Mouse (Mus musculus): ENCODE data around the gene Hrk. TPM values are rescaled to one million over a fixed set of nuclear protein-coding genes. Genes with fewer than 3 reads are reported as not detected.

Hrk gene
- polyA plus RNA-seq, 1 experiment from 2014 or later: 0.01 TPM

- no peaks in the 10 kb centered on the region for H3K9me3 ChIP-seq (replicated peaks)
- no peaks in the 10 kb centered on the region for H3K36me3 ChIP-seq
- H3K4me2 ChIP-seq: no peak overlapping the region
- H3K9ac ChIP-seq: no peak overlapping the region
- ATAC-seq (ENCODE audit: low read depth) (no peak), DNase-seq (no peak)
- H3K4me3 ChIP-seq (replicated peaks): no peak overlapping the region
- H3K27me3 ChIP-seq: peaks cover 95% of the 10 kb centered on the region
- H3K4me1 ChIP-seq (replicated peaks): no peaks in the 10 kb centered on the region
- H3K27ac ChIP-seq: no peak overlapping the region
Measured at GRCm38 (mm10) chr5:118165462-118165861, 1.0 kb downstream of the Hrk start.

DNA sequence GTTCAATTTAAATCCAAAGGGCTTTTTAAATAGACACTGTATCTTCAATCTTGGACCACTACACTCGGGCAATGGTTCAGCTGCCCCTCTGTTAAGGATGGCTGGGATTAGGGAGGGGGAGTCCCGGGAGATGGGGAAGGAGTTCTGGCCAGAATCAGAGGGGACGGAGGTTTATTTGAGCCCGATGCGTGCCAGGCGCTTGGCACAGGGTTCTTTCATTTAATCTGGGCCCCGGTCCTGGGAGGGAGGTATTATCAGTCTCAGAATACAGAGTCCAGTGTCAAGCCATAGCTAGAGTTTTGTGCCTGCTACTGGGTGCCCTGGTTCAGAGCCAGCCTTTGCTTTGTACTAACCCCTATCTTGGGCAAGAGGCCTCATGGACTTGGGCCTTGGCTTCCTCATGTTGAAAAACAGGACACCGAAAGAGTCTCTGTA lies 3.1 kb downstream of the Hrk start:
- Histone ChIP-seq H3K36me3 (no peaks in the 10 kb centered on the region), H3K4me3 (replicated peaks) (no peak overlapping the region), H3K4me1 (replicated peaks) (peaks cover 10% of the 10 kb centered on the region), H3K4me2 (no peak overlapping the region), H3K27me3 (peaks cover 97% of the 10 kb centered on the region), H3K9ac (no peak overlapping the region), H3K9me3 (replicated peaks) (no peaks in the 10 kb centered on the region), H3K27ac (no peak overlapping the region)
- no peak for DNase-seq
- 62% methylated on average over 8 of the region's 8 CpGs for WGBS (ENCODE audit: insufficient replicate concordance)
- ATAC-seq (ENCODE audit: low read depth): no peak

- peak overlapping the region; percentile 41 for H3K4me3 ChIP-seq (replicated peaks)
- DNase-seq (no peak), ATAC-seq (ENCODE audit: low read depth) (no peak)
- H3K27me3 ChIP-seq: peaks cover 97% of the 10 kb centered on the region
- peak overlapping the region; percentile 64 for H3K4me2 ChIP-seq
- peaks cover 11% of the 10 kb centered on the region for H3K4me1 ChIP-seq (replicated peaks)
- no peak overlapping the region for H3K27ac ChIP-seq
- no peaks in the 10 kb centered on the region for H3K9me3 ChIP-seq (replicated peaks)
- H3K9ac ChIP-seq: no peak overlapping the region
- under 1% methylated on average over 117 of the region's 117 CpGs for WGBS (ENCODE audit: insufficient replicate concordance)
- no peaks in the 10 kb centered on the region for H3K36me3 ChIP-seq
Measured at GRCm38 (mm10) chr5:118169222-118170221, 5.1 kb downstream of the Hrk start.

- no peak for ATAC-seq (ENCODE audit: low read depth)
- peaks cover 14% of the 10 kb centered on the region for H3K4me1 ChIP-seq (replicated peaks)
- 2% methylated on average over 25 of the region's 25 CpGs for WGBS (ENCODE audit: insufficient replicate concordance)
- no peak overlapping the region for H3K27ac ChIP-seq
- H3K4me3 ChIP-seq (replicated peaks): peak overlapping the region; percentile 43; the same call in 1 of the 2 replicates
- no peaks in the 10 kb centered on the region; the same call in 1 of the 2 replicates for H3K9me3 ChIP-seq (replicated peaks)
- H3K36me3 ChIP-seq: no peaks in the 10 kb centered on the region
- H3K27me3 ChIP-seq: peaks cover 95% of the 10 kb centered on the region
- H3K9ac ChIP-seq: no peak overlapping the region
- H3K4me2 ChIP-seq: no peak overlapping the region
- no peak for DNase-seq
Measured at GRCm38 (mm10) chr5:118170888-118171529, 6.6 kb downstream of the Hrk start.

GRCm38 (mm10) chr5:118171665-118172064 lies 7.2 kb downstream of the Hrk start:
- Histone ChIP-seq H3K27ac (no peak overlapping the region), H3K4me1 (replicated peaks) (peaks cover 14% of the 10 kb centered on the region), H3K36me3 (no peaks in the 10 kb centered on the region), H3K4me3 (replicated peaks) (peak overlapping the region; percentile 43), H3K27me3 (peaks cover 92% of the 10 kb centered on the region), H3K9me3 (replicated peaks) (no peaks in the 10 kb centered on the region; the same call in 1 of the 2 replicates), H3K4me2 (peak overlapping the region; percentile 55), H3K9ac (no peak overlapping the region)
- ATAC-seq (ENCODE audit: low read depth) (no peak), DNase-seq (no peak)
- WGBS (ENCODE audit: insufficient replicate concordance): under 1% methylated on average over 36 of the region's 36 CpGs

DNA sequence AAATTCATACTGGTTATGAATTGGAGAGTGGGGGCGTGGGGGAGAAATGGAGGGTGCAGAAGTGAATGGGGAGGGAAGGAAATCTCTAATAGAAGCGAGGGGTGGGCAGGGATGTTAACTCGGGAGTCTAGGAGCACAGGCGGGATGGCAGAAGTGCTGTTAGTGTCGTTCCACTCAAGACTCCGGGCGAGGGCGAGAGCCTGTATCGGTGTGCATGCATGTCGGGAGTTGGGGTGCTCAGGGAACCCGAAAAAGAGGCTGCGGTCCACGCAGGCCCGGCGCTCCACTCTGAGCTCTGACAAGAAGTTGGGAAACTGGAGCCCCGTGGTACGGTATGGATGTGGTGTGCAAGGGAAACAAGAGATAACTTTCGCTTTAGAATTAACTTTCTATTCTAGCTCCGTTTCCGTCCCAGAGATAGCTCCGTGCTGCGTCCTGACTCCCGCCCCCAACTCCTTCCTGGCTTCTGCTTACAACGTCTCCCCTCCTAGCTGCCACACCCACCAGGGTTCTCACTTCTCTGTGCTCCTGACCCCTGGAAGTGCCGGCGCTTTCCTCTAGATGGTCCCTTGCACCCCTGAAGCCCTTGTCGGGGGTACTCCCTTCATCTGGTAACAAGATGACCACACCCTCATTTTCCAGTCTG lies 7.8 kb downstream of the Hrk start:
- Histone ChIP-seq H3K27me3 (peaks cover 88% of the 10 kb centered on the region), H3K9me3 (replicated peaks) (no peaks in the 10 kb centered on the region; the same call in 1 of the 2 replicates), H3K27ac (no peak overlapping the region), H3K4me1 (replicated peaks) (peaks cover 14% of the 10 kb centered on the region), H3K9ac (no peak overlapping the region), H3K4me2 (peak overlapping the region; percentile 55), H3K4me3 (replicated peaks) (peak overlapping the region; percentile 43), H3K36me3 (no peaks in the 10 kb centered on the region)
- DNase-seq (no peak), ATAC-seq (ENCODE audit: low read depth) (no peak)
- WGBS (ENCODE audit: insufficient replicate concordance): 2% methylated on average over 27 of the region's 27 CpGs

GRCm38 (mm10) chr5:118174310-118175009 lies 10.0 kb downstream of the Hrk start:
- Histone ChIP-seq H3K27ac (no peak overlapping the region), H3K27me3 (peaks cover 80% of the 10 kb centered on the region), H3K4me1 (replicated peaks) (peaks cover 14% of the 10 kb centered on the region), H3K4me2 (peak overlapping the region; percentile 29), H3K9ac (no peak overlapping the region), H3K4me3 (replicated peaks) (no peak overlapping the region), H3K9me3 (replicated peaks) (no peaks in the 10 kb centered on the region; the same call in 1 of the 2 replicates), H3K36me3 (no peaks in the 10 kb centered on the region)
- ATAC-seq (ENCODE audit: low read depth) (no peak), DNase-seq (no peak)
- WGBS (ENCODE audit: insufficient replicate concordance): under 1% methylated on average over 22 of the region's 22 CpGs

DNA sequence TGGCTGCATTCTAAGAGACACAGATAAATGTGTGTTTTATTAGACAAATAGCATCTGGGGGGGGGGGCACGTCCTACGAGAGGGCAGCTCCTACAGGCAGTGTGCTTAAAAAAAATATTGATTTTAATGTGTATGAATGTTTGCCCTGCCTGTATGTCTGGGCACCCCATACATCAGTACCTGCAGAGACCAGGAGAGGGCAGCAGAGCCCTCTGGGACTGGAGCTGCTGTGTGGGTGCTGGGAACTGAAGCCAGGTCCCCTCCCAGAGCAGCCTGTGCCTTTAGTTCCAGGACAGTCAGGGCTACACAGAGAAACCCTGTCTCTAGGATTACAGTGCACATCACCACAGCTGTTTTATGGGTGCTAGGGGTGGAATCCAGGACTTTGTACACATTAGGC lies 10.7 kb downstream of the Hrk start:
- Histone ChIP-seq H3K9me3 (replicated peaks) (no peaks in the 10 kb centered on the region; the same call in 1 of the 2 replicates), H3K9ac (no peak overlapping the region), H3K27me3 (peaks cover 77% of the 10 kb centered on the region), H3K36me3 (no peaks in the 10 kb centered on the region), H3K27ac (no peak overlapping the region), H3K4me1 (replicated peaks) (peaks cover 14% of the 10 kb centered on the region), H3K4me2 (no peak overlapping the region), H3K4me3 (replicated peaks) (no peak overlapping the region)
- ATAC-seq (ENCODE audit: low read depth) (no peak), DNase-seq (no peak)
- 19% methylated on average over 2 of the region's 2 CpGs for WGBS (ENCODE audit: insufficient replicate concordance)

- Histone ChIP-seq H3K36me3 (no peaks in the 10 kb centered on the region), H3K9me3 (replicated peaks) (no peaks in the 10 kb centered on the region; the same call in 1 of the 2 replicates), H3K4me3 (replicated peaks) (no peak overlapping the region), H3K9ac (no peak overlapping the region), H3K27ac (no peak overlapping the region), H3K27me3 (peaks cover 55% of the 10 kb centered on the region), H3K4me1 (replicated peaks) (peaks cover 4% of the 10 kb centered on the region), H3K4me2 (no peak overlapping the region)
- DNase-seq: no peak
- no peak for ATAC-seq (ENCODE audit: low read depth)
- 62% methylated on average over 7 of the region's 7 CpGs for WGBS (ENCODE audit: insufficient replicate concordance)
Measured at GRCm38 (mm10) chr5:118177640-118178039, 13.2 kb downstream of the Hrk start.

- H3K9me3 ChIP-seq (replicated peaks): no peaks in the 10 kb centered on the region
- WGBS (ENCODE audit: insufficient replicate concordance): 63% methylated on average over 8 of the region's 9 CpGs
- ATAC-seq (ENCODE audit: low read depth) (no peak), DNase-seq (no peak)
- no peak overlapping the region for H3K4me2 ChIP-seq
- no peak overlapping the region for H3K27ac ChIP-seq
- peaks cover 23% of the 10 kb centered on the region for H3K27me3 ChIP-seq
- H3K4me1 ChIP-seq (replicated peaks): no peaks in the 10 kb centered on the region
- H3K36me3 ChIP-seq: no peaks in the 10 kb centered on the region
- no peak overlapping the region for H3K4me3 ChIP-seq (replicated peaks)
- H3K9ac ChIP-seq: no peak overlapping the region
Measured at GRCm38 (mm10) chr5:118186903-118187633, 22.6 kb downstream of the Hrk start.

All from liver, embryonic 13.5 days (tissue).